Mouse (Mus musculus): ENCODE results near the gene Stk25.

Gene Stk25

DNA sequence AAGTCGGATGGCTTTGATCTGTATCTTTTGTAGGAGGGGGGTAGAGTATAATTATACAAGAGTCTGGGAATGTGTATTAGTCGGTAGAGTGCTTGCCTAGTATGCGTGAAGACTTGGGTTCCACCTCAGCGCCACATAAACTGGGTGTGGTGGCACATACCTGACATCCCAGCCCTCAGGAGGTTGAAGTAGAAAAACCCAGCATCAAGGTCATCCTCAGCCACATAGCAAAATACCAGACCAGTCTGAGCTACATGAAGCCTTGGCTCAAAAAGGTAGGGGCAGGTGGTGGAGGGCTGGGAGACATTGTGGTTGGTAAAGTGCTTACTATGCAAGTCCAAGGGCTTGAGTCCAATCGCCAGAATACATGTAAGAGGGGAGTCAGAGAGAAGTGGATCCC, 14.2 kb upstream of the Stk25 start:
- no peak for DNase-seq (ENCODE audit: inconsistent age in 2 of 2, low spot score in 1 of 2)

DNA sequence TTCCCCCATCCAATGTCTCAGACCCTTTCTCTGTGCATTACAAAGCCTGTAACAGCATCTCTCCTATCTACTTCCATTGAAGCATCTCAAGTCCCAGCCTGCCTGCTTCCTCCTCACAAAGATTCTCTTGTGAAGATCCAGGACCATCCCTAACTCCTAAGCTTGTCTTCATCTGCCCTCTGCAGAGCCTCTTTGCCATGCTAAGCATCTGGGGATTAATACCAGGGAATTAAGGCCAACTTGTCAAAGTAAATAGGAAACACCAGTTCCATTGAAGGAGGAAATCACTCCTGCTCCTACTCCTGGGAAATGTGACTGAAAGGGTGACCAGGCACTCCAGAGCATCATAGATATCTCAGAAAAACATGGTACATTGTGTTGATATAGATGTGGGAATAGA, 11.5 kb upstream of the Stk25 start:
- no peak for DNase-seq (ENCODE audit: inconsistent age in 2 of 2, low spot score in 1 of 2)

DNA sequence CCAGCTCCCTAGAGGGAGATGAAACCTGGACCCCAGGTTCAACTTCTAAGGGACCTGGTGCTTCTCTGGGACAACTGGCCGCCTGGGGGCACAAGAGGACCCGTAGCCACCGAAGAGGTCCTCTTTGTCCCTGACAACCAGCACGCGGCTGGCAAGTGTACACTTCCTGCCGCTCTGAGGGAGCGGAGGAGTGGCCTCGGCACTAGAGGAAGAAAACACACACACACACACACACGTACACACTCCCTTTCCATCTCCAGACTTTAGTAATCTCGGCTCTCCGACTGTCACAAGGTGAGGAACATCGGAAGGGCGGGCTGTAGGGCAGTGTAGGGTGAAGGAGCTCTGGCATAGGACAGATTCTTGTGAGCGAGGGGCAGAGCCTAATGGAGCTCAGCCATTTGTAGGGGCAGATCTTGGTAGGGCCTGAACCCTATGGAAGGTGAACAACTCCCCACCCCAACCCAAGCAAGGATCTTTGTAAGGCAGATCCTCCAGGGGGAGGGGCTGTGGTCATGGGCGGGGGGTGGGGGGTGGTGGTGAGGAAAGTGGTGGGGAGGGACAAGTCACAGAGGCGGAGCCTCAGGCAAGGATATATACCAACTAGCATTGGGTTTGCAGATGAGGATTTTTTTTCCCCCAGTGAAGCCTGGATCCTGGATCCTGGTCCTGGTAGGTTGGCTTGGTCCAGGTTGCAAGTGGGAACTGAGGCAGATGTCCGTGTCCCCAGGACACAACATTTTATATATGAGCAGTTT, 10.5 kb upstream of the Stk25 start:
- DNase-seq (ENCODE audit: inconsistent age in 2 of 2, low spot score in 1 of 2) = peak; percentile 89 to 94

DNA sequence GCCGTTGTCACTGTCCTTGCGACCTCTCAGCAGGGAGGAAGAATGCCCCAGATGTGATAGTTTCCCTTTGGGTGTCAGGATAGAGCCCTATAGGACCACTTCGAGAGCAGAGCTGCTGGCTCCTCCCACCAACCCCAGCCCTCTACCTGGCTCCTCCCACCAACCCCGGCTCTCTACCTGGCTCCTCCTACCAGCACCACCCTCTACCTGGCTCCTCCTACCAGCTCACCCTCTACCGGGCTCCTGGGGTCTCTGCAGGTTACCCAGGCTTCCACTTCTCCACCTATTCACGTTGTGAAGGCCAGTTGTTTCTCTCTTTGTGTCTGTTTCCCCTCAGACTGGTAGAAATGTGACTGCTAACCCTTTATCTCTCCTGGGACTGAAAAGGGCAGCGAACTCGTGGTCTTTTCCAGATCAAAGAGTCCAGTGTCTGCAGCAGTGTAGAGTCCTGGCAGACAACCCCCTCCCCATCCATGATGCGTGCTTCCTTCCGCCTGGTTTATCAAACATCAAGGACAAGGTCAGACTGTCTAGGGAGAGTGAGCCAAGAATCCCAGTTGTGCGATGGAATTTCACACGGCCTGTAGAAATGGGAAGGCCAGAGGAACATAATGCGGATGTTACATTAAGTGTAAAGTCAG, 9.4 kb upstream of the Stk25 start:
- peak; percentile 80 to 88 for DNase-seq (ENCODE audit: inconsistent age in 2 of 2, low spot score in 1 of 2)

DNA sequence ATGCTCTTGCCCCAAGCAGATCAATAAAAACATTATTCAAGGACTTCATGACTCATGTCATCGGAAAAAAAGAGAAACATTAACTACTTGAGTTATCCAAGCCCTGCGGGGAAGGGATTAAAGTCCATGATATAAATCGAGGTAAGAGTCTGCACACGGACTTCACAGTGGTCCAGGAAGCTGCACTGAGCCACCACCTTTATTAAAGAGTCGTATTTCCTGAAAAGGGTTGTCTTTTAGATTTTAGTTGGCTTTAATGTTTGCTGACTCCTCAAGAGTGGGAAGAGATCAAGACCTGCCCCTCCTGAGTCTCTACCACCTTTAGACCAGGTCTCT, 1.5 kb downstream of the Stk25 start:
- no peak for DNase-seq (ENCODE audit: inconsistent age in 2 of 2, low spot score in 1 of 2)

DNA sequence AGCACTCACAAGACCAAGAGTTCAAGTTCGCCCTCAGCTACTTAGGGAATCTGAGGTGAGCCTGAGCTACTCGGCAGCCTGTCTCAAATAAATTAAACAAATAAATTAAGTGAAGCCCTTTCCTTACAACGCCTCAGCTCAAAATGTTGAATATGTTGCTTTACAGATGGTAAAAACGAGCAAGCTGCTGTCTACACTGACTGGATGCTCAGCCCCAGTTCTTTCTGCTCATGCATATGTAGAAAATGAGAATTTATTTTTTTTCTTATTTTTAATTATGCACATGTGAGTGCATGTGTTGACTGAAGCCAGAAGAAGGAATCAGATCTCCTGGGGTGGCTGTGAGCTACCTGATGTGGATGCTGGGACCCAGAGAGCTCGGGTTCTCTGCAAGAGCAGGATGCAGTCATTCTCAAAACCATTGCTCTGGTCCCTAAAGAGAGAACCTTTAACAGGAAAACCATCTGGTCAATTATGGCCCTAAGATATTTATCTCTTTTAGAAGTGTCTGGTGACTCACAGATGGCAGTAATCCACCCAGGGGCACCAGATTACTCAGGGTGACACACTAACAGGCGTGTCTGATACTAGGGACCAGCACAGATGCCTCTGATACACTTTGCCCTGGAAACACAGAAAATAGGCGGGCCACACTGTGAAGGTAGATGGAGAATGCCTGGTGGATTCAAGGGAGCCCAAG, 2.0 kb downstream of the Stk25 start:
- no peak for DNase-seq (ENCODE audit: inconsistent age in 2 of 2, low spot score in 1 of 2)

DNA sequence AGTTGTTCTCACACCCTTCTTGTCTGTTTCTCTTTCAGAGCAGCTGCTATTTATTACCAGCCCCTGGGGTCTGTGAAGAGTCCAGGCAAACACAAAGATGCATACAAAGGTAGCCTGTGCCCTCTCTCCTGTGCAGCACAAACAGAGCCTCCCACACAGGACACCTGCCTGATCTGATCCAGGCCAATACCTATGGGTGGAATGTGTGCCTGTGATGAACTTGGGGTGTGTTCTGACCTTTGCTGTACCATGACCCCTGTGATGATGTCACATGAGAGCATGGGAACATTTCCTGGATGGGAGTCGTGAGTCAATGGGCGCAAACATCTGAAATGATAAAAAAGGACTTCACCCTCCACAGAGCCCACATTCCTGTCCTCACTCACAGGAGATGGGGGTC, 3.7 kb downstream of the Stk25 start:
- no peak for DNase-seq (ENCODE audit: inconsistent age in 2 of 2, low spot score in 1 of 2)

DNA sequence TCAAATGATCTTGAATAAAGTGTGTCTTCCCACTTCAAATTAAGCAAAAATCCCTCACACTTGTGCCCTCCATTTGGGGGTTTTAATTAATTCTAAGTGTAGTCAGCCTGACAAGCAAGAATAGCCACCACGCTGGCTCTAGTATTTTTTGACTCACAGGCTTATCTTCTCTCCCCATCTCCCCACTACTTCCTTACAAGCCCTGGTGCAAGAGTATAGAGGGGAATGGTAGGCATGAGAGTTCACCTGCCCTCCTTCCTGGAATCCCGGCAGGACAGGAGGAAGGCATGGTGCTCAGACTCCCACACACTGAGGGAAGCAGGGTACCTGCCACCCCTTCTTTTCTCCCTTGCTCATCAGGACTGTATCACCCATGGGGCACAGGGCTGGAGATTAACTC, 4.2 kb downstream of the Stk25 start:
- DNase-seq (ENCODE audit: inconsistent age in 2 of 2, low spot score in 1 of 2) = no peak

DNA sequence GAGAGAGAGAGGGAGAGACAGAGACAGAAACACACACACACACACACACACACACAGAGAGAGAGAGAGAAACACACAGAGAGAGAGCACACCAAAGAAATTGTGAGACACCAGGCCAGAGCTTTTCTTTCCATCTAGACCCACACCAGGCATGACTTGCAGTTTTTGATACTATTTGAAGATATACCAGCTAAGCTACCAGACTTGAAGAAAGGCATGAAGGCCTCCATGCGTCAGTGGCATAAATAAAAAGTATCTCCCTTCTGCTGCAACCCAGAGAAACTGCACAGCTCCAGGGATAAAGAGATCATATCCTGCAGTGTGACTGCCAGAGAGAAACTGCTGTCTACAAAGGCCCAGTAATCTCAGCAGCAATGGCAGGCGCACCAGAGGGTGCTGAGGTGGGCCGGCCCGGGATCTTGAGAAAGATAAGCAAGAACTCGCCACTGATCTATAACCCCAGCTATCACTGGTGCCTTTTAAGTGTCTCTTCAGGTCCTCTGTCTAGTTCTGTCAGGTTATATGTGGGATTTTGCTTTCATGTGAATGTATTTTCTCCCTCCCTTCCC, 8.8 kb downstream of the Stk25 start:
- DNase-seq (ENCODE audit: inconsistent age in 2 of 2, low spot score in 1 of 2) = no peak

DNA sequence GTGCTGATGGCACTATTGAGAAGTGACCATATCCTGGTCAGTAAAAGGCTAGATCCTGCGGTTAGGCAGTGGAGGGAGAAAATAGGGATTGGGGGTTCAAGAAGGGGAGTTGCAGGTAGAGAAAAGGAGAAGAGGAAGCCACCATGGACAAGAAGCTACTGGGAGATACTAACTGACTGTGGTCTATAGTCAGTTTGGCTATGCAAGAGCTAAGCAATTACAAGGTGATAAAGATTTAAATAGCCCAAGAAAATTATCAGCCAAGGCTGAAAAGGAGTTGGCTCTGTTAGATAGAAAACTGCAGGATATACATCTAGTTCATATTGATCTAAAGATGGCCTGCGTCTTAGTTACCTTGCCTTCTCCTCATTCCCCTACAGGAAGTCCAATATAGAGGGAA, 15.8 kb downstream of the Stk25 start:
- DNase-seq (ENCODE audit: inconsistent age in 2 of 2, low spot score in 1 of 2) = no peak

DNA sequence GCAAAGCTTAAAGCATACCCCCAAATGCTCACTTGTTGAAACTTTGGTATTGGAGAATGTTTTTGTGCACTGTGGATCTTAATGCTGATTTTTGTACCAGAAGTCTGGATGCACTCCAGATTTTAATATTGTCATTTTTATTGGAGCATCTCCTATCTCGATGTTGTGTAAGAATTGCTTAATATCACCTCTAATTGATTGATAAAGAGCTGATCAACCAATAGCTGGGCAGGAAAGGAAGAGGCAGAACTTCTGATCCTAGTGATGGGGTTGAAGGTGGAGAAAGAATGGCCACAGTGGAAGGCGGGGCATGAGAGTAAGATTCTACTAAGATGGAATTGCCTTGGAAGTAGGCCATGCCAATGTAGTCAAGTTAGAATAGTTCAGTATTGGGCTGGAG, 16.5 kb downstream of the Stk25 start:
- no peak for DNase-seq (ENCODE audit: inconsistent age in 2 of 2, low spot score in 1 of 2)

DNA sequence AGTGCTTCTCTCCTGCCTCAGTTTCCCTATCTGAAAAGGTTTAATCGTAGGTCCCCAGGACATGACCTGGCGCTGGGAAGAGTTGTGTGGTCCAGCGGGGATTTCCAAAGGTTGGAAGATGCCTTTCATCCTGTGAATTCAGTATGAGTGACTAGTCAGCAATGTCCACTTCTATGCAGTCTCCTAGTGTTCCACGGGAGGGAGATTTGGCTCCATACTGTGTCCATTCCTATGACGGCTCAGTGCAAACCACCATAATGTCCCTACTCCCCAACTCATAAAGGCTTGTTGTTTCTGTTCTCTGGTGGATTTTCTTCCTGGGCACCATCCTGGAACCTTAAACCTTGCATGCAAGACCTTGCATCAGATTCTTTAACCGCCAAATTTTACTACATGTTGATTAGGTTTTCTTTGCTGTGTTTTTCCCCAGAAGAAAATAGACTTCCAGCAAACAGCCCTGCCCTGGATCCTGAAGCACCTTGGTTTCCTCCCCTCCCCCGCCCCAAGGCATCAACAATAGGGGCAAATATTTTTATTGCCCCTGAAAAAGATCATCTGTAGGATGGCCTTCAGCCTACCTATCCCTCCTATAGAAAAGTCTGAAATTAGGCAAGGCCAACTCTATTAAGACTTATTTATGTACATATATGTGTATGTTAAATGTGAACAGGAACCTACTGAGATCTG, 22.1 kb downstream of the Stk25 start:
- no peak for DNase-seq (ENCODE audit: inconsistent age in 2 of 2, low spot score in 1 of 2)

DNA sequence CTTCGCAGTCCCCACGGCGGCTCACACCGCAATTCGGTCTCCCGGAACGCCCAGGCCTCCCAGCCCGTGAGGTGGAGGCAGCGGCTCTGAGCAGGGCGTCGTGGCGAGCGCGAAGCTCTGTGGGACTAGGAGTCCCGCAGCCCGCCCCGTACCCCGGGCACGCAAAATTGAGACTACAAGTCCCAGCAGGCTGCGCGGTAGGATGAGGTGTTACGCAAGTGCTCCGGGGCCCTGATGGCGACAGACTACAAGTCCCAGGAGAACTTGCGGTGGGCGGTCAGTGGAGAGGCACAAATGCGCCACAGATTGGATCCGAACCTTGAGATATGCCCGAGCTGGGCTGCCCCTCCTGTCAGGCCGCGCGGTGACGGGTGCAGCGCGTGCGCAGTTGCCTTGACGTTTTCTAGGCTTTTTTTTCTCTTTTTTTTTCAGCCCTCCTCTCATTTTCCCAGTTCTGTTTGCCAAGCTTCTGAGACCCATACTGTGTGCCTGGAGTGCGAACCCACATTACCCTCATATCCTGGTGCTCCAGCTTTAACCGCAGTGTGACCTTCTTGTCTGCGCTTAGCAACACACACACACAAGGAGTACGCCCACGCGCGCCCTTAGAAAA, 22.8 kb downstream of the Stk25 start:
- DNase-seq (ENCODE audit: inconsistent age in 2 of 2, low spot score in 1 of 2) = peak; percentile 99

DNA sequence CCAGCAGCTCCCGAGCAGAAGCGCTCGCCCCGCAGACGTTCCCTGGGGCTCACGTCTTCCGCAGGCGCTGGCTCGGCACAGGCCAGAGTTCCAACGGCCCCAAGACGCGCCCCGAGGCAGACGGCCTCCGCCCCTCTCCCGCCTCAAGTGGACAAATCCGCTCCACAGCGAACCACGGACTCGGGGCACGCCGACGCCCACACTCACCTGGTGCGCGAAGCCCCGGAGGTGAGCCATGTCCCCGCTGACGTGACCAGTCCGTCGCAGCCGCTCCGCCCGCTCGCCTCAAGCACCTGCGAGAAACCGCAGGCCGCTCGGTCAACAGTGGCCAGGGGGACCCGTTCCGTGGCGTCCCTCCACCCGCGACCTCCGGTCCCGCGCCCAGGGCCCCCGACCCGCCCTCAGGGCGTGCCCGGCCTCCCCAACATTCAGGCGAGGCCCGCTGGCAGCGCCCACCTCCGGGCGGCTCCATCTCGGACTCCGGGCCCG, 23.3 kb downstream of the Stk25 start:
- DNase-seq (ENCODE audit: inconsistent age in 2 of 2, low spot score in 1 of 2) = no peak

DNA sequence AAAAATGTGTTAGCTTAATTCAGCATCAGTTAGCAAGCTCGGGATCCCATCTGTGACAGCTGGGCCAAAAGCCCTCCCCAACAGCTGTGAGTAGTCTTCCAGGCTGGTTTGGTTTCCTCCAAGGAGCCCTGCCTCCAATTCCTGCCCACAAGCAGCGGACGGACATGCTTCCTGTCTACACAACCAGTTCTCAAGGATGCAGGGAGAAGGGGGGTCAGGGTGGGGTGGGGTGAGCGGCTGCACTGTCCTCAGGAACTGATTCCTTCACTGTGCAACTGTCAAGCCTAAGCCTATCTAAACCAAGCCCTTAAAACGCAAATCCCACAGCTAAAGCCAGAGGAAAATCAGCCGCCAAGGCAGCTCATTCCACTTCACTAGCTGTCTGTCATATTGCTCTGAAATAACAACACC, 24.0 kb downstream of the Stk25 start:
- DNase-seq (ENCODE audit: inconsistent age in 2 of 2, low spot score in 1 of 2) = peak; percentile 60 to 80

DNA sequence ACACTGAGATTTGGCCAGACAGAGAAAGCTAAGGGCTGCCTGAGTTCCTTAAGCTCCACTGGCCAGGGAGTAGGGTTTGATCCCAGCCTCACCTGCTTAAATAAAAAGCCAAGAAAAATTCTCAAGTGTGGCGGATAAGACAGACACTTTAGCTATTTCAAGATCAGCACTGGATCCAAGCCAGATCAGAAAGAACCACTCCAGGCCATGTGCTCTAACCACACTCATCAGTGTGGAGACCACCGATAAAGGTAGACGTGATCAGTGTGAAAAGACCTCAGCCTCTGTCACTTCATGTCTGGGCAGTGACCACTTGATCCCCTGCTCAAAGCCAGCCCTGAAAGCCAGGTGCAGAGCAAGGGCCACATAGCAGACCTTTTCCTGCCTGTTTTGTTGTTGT, 25.7 kb downstream of the Stk25 start:
- no peak for DNase-seq (ENCODE audit: inconsistent age in 2 of 2, low spot score in 1 of 2)

DNA sequence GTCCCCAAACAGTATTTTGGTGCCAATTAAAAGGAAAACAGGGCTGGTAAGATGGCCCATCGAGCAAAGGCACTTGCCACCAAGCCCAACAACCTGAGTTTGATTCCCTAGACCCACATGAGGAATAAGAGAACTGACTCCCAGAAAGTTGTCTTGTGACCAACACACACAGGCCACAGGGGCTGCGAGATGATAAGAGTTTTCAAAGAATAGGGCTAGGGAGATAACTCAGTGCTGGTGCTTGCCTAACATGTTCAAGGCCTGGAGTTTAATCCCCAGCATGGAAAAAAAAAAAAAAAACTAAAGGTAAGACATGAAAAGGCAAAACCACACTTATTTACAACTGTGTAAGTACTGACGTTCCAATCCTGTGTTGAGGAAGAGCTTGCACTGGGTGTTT, 27.7 kb downstream of the Stk25 start:
- no peak for DNase-seq (ENCODE audit: inconsistent age in 2 of 2, low spot score in 1 of 2)

DNA sequence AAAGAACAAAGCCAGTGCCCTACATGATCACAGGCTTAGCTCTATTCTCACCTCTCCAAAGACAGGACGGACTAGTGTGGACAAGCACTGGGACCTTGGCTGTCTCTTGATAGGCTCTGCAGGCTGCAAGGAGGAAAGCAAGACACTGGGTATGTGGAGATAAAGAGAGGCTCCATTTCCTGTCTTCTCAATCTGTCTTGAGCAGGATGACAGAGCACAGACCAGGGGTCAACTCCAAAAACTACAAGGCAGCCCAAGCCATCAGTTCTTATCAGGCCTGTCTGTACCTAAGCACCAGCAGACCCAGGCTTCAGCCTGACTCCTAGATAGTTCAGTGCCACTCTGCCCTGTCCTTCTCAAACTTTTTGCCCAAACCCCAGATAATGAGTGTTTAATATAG, 34.0 kb downstream of the Stk25 start:
- DNase-seq (ENCODE audit: inconsistent age in 2 of 2, low spot score in 1 of 2) = no peak

DNA sequence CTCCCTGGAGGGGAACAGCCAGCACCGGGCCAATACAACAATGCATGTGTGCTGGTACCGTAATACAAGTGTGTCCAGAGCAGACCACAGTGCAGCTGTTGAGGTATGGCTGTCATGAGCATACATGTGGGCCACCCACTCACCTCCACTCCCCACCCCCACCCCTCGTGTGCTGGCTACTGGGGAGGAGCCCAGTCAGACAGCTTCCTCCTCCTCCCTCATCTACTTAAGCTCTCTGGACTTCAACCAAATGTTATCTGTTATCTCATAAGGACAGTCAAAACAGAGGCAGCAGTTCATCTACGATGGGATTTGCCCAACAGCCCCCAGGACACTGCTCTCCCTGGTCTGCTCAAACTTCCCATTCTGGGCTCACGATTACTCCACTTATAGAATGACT, 39.5 kb downstream of the Stk25 start:
- DNase-seq (ENCODE audit: inconsistent age in 2 of 2, low spot score in 1 of 2) = no peak

DNA sequence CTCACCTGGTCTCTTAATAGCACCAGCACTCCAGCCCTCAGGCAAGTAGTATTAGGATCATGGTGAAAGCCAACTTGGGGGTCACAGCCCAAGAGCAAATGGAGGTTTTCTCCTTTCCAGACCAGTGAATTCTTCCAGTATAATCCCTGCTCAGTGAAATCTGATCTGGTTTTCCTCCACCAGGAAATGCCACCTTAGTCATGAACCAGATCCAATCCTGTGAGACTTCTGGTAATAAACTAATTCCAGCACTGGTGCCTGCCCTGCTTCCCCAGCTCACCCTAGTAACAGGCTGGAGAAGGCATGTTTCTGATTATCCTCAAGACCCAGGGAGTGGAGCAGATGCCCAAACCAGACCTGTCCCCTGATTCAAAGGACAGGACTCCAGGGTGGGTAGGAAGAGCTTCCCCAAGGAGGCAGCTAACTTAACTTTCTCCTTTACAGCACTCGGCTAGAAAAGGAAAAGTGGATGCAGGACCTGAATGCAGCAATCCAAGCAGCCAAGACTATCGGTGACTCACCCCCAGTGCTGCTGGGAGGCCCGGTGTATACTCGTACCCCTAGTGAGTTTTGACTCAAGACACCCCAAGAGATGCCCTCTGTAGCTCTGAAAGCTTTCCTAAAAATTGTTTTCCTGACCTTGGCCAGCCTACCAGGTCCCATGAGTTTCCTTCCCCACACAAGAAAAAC, 40.3 kb downstream of the Stk25 start:
- no peak for DNase-seq (ENCODE audit: inconsistent age in 2 of 2, low spot score in 1 of 2)

Measured in adrenal gland, adult (tissue).